Mouse (Mus musculus) hindbrain, embryonic 11.5 days (tissue): ENCODE measurements around the gene Chp2. TPM values are rescaled to one million over a fixed set of nuclear protein-coding genes. Genes with fewer than 3 reads are reported as not detected.

Source experiments
- ATAC-seq: fragments of 200-750 bp; cut with Nextera tagmentation; 2 replicates; pipeline ENCODE4 v1.8.0; 2017; ENCODE audit warnings: mild to moderate bottlenecking, moderate TSS enrichment, moderate library complexity; ENCODE audit not compliant: low FRiP score
- DNase-seq: peaks from one replicate; pipeline ENCODE4 v3.0.0-alpha.2; 2015; ENCODE audit warnings: low spot score
- H3K27ac ChIP-seq: fragments of 300-500 bp; sonication (generic); 2 replicates; pipeline ENCODE4 v1.5.1; 2014; ENCODE audit warnings: mild to moderate bottlenecking, low read depth, low read length
- H3K27me3 ChIP-seq: fragments of 300-500 bp; sonication (generic); 2 replicates; pipeline ENCODE4 v1.6.1; 2014; ENCODE audit warnings: mild to moderate bottlenecking, low read length, moderate library complexity, mixed read lengths; ENCODE audit not compliant: control insufficient read depth, insufficient read depth
- H3K36me3 ChIP-seq: fragments of 300-500 bp; sonication (generic); 2 replicates; pipeline ENCODE4 v1.6.1; 2014; ENCODE audit warnings: mild to moderate bottlenecking, low read length, moderate library complexity, mixed read lengths; ENCODE audit not compliant: control insufficient read depth, insufficient read depth
- H3K4me1 ChIP-seq: fragments of 300-500 bp; sonication (generic); replicated peaks from 2 replicates; pipeline ENCODE4 v1.6.1; 2014; ENCODE audit warnings: low read length, mixed read lengths; ENCODE audit not compliant: control insufficient read depth, insufficient read depth
- H3K4me2 ChIP-seq: fragments of 300-500 bp; sonication (generic); replicated peaks from 2 replicates; pipeline ENCODE4 v1.6.1; 2014; ENCODE audit warnings: mild to moderate bottlenecking, low read depth, low read length
- H3K4me3 ChIP-seq: fragments of 300-500 bp; sonication (generic); 2 replicates; pipeline ENCODE4 v1.5.1; 2014; ENCODE audit warnings: low read depth, low read length
- H3K9ac ChIP-seq: fragments of 300-500 bp; sonication (generic); 2 replicates; pipeline ENCODE4 v1.6.1; 2014; ENCODE audit warnings: low read depth, low read length
- H3K9me3 ChIP-seq: fragments of 300-500 bp; sonication (generic); 2 replicates; pipeline ENCODE4 v1.6.1; 2016; ENCODE audit warnings: low read length; ENCODE audit not compliant: control insufficient read depth
- whole genome bisulfite sequencing: fragments of 180-500 bp; shearing (Covaris S2); extraction: QIAGEN DNeasy Blood & Tissue Kit; methylation state at CpG from one replicate; pipeline ENCODE4 v1.1.7; 2014; 5-methylcytosine and 5-hydroxymethylcytosine counted together
- polyA plus RNA-seq: library from polyadenylated mRNA; unstranded; fragments of >200 nt; fragmentation: Nextera tagmentation; extraction: Ambion mirVana; gene quantifications from 2 replicates; pipeline ENCODE4 v1.2.1, GENCODE M21; 2014

The Chp2 gene
- polyA plus RNA-seq, 1 experiment from 2014 or later, result 0.11 TPM

DNA sequence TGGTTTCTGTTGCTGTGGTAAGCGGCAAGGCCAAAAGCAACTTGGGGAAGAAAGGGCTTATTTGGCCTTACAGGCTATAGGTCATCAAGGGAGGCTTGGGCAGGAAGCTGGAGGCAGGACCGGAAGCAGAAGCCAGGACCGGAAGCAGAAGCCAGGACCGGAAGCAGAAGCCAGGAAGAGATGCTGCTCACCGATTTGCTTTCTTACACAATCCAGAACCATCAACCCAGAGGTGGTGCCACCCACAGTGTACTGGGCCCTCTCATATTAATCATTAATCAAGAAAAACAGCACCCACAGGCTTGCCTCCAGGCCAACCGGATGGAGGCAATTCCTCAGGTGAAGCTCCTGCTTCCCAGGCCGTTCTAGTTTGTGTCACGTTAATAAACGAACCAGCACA is 22.5 kb upstream of the Chp2 start:
- no peak overlapping the region for H3K4me3 ChIP-seq
- 86% methylated on average over 9 of the region's 9 CpGs for WGBS

DNA sequence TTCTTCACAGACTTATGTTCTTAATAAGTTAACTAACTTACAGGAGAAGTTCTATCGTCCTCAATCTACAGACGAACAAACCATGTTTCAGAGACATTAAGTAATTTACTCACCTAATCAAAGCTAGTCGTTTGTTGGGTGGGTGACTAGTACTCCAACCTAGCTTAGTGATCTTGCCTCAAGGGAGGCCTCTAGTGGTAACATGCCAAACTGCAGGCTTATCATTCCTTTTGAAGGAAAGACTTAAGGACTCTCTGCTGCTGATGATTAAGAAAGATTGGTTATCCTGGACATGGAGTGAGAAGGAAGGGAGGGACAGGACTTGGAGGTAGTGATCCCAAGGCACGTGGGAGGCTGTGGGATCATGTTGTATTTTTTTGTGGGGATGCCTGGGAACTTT is 22.0 kb upstream of the Chp2 start:
- no peak overlapping the region for H3K4me2 ChIP-seq
- no peaks in the 10 kb centered on the region for H3K4me1 ChIP-seq
- no peaks in the 10 kb centered on the region for H3K9me3 ChIP-seq
- ATAC-seq (no peak), DNase-seq (peak; percentile 67)
- H3K36me3 ChIP-seq, result no peaks in the 10 kb centered on the region
- WGBS, result 44% methylated on average over 4 of the region's 4 CpGs
- no peak overlapping the region for H3K4me3 ChIP-seq
- no peak overlapping the region for H3K27ac ChIP-seq
- H3K27me3 ChIP-seq, result no peaks in the 10 kb centered on the region
- no peak overlapping the region for H3K9ac ChIP-seq

More for the DNA sequence above, 22.5 kb upstream of the Chp2 start:
- H3K27me3 ChIP-seq, result no peaks in the 10 kb centered on the region
- DNase-seq (no peak), ATAC-seq (no peak)
- H3K4me1 ChIP-seq, result no peaks in the 10 kb centered on the region
- H3K4me2 ChIP-seq, result no peak overlapping the region
- no peak overlapping the region for H3K9ac ChIP-seq
- no peaks in the 10 kb centered on the region for H3K9me3 ChIP-seq
- no peaks in the 10 kb centered on the region for H3K36me3 ChIP-seq
- no peak overlapping the region for H3K27ac ChIP-seq

DNA sequence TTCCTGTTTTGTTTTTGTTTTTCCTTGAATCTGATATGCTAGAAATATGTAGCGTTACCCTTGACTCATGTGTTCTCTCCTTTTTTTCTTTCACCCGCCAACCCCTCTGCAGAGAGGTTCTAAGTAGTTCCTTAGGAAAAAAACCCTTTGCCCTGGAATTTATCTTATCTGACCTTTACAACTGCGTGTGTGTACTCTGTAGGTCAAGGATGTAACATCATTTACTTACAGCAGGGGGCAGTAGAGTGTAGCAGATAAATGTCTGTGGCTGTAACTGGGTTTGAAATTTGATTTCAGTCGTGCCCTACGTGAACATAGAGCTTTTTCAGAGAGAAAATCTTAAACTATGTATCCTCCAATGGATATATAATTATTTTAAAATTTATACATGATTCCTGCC is 20.0 kb upstream of the Chp2 start:
- DNase-seq (peak; percentile 64), ATAC-seq (no peak)
- no peaks in the 10 kb centered on the region for H3K27me3 ChIP-seq
- H3K4me3 ChIP-seq, result no peak overlapping the region
- WGBS, result 38% methylated on average over 5 of the region's 5 CpGs
- no peak overlapping the region for H3K9ac ChIP-seq
- H3K4me1 ChIP-seq, result no peaks in the 10 kb centered on the region
- H3K36me3 ChIP-seq, result no peaks in the 10 kb centered on the region
- H3K27ac ChIP-seq, result no peak overlapping the region
- no peak overlapping the region for H3K4me2 ChIP-seq
- no peaks in the 10 kb centered on the region for H3K9me3 ChIP-seq

DNA sequence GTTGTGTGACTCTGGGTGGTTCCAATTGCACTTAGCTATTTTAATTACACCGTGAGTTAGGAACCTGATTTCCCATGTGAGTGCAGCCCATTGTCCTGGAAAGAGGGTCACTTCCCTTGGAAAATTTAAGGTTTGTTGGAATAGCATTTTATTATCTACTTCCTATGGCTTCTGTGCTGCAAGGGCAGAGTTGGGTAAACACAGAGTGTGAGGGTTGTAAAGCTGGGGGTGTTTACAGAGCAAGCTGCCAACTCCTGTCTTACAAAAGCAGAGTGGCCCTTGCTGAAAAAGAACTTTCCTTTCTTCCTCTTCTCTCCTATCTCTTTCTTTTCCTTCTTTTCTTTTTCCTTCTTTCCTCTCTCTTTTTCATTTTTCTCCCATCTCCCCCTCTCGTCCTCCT is 15.4 kb upstream of the Chp2 start:
- no peaks in the 10 kb centered on the region for H3K27me3 ChIP-seq
- no peak for DNase-seq
- H3K27ac ChIP-seq, result no peak overlapping the region
- no peak overlapping the region for H3K4me3 ChIP-seq
- WGBS, result 65% methylated on average over 2 of the region's 2 CpGs
- H3K4me2 ChIP-seq, result no peak overlapping the region
- no peak overlapping the region for H3K9ac ChIP-seq
- no peak for ATAC-seq
- no peaks in the 10 kb centered on the region for H3K36me3 ChIP-seq
- H3K4me1 ChIP-seq, result no peaks in the 10 kb centered on the region
- no peaks in the 10 kb centered on the region for H3K9me3 ChIP-seq

DNA sequence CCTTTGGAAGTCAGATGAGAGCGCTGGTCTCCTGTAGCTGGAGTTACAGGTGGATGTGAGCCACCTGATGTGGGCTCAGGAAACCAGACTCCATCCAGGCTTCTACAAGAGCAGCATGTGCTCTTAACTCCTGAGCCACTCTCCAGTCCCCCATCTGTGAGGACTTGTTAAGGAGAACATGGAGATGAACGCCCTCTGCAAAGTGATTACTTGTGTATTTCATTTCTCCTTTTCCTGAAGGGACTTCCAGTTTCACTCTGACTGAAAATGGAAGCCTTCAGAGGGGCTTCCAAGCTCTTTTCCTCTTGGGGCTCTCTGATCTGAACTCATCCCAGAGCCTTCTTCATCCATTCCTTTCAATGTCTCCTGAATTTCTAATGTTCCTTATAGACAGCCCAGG is 13.2 kb upstream of the Chp2 start:
- Histone ChIP-seq H3K9me3 (no peaks in the 10 kb centered on the region), H3K27ac (no peak overlapping the region), H3K4me2 (no peak overlapping the region), H3K27me3 (no peaks in the 10 kb centered on the region), H3K4me1 (no peaks in the 10 kb centered on the region), H3K4me3 (no peak overlapping the region), H3K9ac (no peak overlapping the region), H3K36me3 (no peaks in the 10 kb centered on the region)
- DNase-seq (no peak), ATAC-seq (no peak)
- WGBS, result 83% methylated on average over 2 of the region's 2 CpGs

DNA sequence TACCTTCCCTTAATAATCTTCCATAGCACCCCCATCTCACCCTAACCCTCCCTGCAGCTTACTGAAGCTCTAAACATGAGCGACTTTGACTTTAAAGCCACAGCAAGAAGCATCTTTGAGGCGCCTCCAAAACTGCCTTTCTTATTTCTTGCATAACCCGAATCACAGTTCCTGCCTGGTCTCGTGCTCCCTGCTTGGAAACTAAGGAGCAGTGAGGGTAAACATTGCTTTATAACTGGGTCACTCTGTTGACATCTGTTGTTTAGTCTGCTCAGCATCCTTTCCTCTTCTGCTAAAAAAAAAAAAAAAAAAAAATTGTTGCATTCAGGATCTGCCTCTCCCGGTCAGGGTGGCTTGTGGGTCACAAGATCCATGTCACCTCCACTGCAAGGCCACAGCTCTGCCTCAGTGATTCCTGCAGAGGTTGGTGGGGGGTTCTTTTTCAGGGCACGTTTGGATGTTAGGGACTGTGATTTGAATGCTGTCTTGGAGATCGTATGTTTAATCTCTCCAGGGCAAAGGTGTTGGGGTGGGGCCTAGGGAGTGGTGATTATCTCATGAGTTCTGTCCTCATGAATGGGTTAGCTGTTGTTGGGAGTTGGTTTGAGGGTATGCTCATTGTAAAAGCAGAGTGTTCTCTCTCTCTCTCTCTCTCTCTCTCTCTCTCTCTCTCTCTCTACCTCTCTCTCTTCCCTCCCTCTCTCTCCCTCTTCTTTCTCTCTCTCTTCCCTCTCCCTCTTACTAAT is 10.8 kb upstream of the Chp2 start:
- DNase-seq, result no peak
- H3K27ac ChIP-seq, result no peak overlapping the region
- no peaks in the 10 kb centered on the region for H3K27me3 ChIP-seq
- no peaks in the 10 kb centered on the region for H3K36me3 ChIP-seq
- H3K4me2 ChIP-seq, result no peak overlapping the region
- H3K9me3 ChIP-seq, result no peaks in the 10 kb centered on the region
- H3K4me1 ChIP-seq, result no peaks in the 10 kb centered on the region
- no peak for ATAC-seq
- no peak overlapping the region for H3K9ac ChIP-seq
- 65% methylated on average over 7 of the region's 7 CpGs for WGBS
- H3K4me3 ChIP-seq, result no peak overlapping the region

DNA sequence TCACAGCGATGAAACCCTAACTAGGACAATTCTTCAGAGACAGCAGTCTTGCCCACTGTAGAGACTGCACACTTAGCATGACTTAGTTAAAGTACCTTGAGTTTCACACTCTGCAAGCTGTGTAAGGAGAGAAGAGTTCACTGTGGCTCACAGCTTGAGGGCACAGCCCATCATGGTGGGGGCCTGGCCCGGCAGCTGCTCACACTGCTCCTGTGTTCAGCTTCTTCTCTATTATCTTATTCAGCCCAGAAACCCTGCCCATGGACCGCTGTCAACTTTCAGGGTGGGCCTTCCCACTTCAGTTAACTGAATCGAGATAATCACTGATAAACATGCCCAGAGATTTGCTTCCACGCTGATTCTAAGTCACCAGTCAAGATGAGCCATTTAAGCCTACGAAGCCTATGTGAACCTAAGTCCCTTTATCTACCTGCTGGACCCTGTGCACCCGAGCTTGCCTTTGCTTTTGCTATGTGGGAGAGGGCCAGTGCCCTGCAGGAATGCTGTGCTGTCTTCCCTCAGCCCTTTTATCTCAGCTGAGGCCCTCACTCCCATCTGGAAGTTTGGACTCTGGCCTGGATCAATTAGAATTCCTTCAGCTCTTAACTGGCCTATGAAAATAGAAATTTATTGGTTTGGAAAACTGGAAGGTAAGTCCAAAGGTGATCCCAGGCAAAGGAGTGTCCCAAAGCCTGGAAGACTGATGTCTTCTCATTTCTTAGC is 6.9 kb downstream of the Chp2 start:
- WGBS, result 75% methylated on average over 7 of the region's 7 CpGs
- Histone ChIP-seq H3K4me1 (no peaks in the 10 kb centered on the region), H3K27me3 (no peaks in the 10 kb centered on the region), H3K9ac (no peak overlapping the region), H3K27ac (no peak overlapping the region), H3K36me3 (no peaks in the 10 kb centered on the region), H3K4me3 (no peak overlapping the region), H3K9me3 (no peaks in the 10 kb centered on the region), H3K4me2 (no peak overlapping the region)
- ATAC-seq (no peak), DNase-seq (no peak)

DNA sequence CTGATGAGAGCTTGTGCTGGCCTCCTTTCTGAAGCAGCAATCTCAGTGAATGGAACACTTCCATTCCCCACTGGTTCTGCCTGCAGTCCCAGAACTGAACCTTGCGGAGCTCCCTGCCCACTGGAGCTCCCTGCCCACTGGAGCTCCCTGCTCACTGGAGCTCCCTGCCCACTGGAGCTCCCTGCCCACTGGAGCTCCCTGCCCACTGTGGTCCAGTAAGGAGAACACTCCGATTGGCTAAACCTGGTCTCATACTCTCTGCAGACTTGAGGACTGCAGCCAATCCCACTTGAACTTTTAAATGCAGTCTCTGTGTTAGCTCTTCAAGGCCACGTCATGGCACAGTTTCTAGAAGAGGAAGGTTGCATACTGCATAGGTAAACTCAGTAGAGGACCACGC is 7.4 kb downstream of the Chp2 start:
- no peak overlapping the region for H3K4me2 ChIP-seq
- H3K27ac ChIP-seq, result no peak overlapping the region
- WGBS, result 85% methylated on average over 4 of the region's 4 CpGs
- H3K36me3 ChIP-seq, result no peaks in the 10 kb centered on the region
- no peak for ATAC-seq
- no peaks in the 10 kb centered on the region for H3K4me1 ChIP-seq
- H3K9me3 ChIP-seq, result no peaks in the 10 kb centered on the region
- H3K27me3 ChIP-seq, result no peaks in the 10 kb centered on the region
- no peak overlapping the region for H3K9ac ChIP-seq
- no peak overlapping the region for H3K4me3 ChIP-seq
- DNase-seq, result no peak

DNA sequence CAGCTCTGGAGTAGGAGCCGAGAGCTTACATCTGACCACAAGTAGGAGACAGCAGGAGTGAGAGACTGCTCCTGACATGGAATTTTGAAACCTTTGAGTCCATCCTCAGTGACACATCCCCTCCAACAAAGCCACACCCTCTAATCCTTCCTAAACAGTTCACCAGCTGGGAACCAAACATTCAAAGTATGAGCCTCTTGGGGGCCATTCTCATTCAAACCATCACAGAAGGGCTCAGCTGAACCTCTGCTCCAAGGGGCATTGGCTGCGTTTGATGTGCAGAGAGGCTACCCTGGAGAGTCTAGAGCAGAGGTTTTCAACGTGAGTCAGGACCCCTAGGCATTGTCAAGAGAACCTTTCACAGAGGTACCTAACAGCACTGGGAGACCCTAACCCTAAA is 10.0 kb downstream of the Chp2 start:
- Histone ChIP-seq H3K36me3 (no peaks in the 10 kb centered on the region), H3K27me3 (no peaks in the 10 kb centered on the region), H3K4me2 (no peak overlapping the region), H3K27ac (no peak overlapping the region), H3K4me3 (no peak overlapping the region), H3K4me1 (no peaks in the 10 kb centered on the region), H3K9me3 (no peaks in the 10 kb centered on the region), H3K9ac (no peak overlapping the region)
- DNase-seq (no peak), ATAC-seq (no peak)
- WGBS, result 55% methylated on average over 3 of the region's 3 CpGs
